In genomic region chr8:122812610-122813250, GRCm38 (mm10) we compare ENCODE assay signal across 11 mouse cellular contexts. TPM values are rescaled to one million over a fixed set of nuclear protein-coding genes. Genes with fewer than 3 reads are reported as not detected.
A peak's percentile ranks its signal among the peaks of the same experiment; 100 is the strongest.
DNase-seq lines count a peak whose midpoint lies in the region; ATAC-seq and TF ChIP-seq lines count a peak whose summit lies in the region.
"Had no signal": no experiment of that assay in that cellular context is flagged by ENCODE, and none has a peak within 500 bp of the region (broad histone marks: within the 10 kb centered on the region; RNA-seq: fewer than 3 reads in every experiment).

No protein-coding gene starts in this region.

- no peaks in the 10 kb centered on the region for H3K4me1 ChIP-seq in heart, adult 2 months (ENCODE audit: control insufficient read depth, insufficient read depth, low read length)
- H3K4me1 ChIP-seq in heart, embryonic 11.5 days (ENCODE audit: control insufficient read depth, insufficient read depth, low read length), result 0 out of 2 replicates have a peak, but pooled peaks cover 5% of the 10 kb centered on the region
- H3K4me1 ChIP-seq in liver, embryonic 14.5 days (replicated peaks; ENCODE audit: control insufficient read depth in 2 of 2, insufficient read depth in 2 of 2, low read length in 1 of 2), result no peaks in the 10 kb centered on the region
- H3K4me1 ChIP-seq: liver, embryonic 15.5 days had no signal

- ATAC-seq in heart, embryonic 11.5 days (replicated peaks; ENCODE audit: insufficient number of reproducible peaks, low FRiP score, low TSS enrichment), result no peak
- ATAC-seq in common myeloid progenitor, adult 5-6 weeks (replicated peaks; ENCODE audit: low read depth, poor library complexity, severe bottlenecking), result 0 out of 2 replicates have a peak, but pooled peaks have one; percentile 53
- ATAC-seq in liver, embryonic 14.5 days (ENCODE audit: insufficient read depth), result 0 out of 2 replicates have a peak, but pooled peaks have one; percentile 26
- no peak for ATAC-seq in frontal cortex, adult (ENCODE audit: low TSS enrichment)

- TF ChIP-seq POLR2A in heart, adult 2 months (IDR thresholded peaks at IDR 0.05; ENCODE audit: insufficient read depth, low read depth, low read length), result no peak

- WGBS in heart, adult 2 months, result 80% methylated on average over 14 of the region's 14 CpGs
- 71% methylated on average over 14 of the region's 14 CpGs for WGBS in heart, embryonic 11.5 days (ENCODE audit: insufficient replicate concordance)
- WGBS in liver, embryonic 14.5 days (ENCODE audit: insufficient replicate concordance), result 78% methylated on average over 14 of the region's 14 CpGs

- H3K9ac ChIP-seq in heart, adult 2 months (ENCODE audit: low read depth, low read length), result no peak overlapping the region
- H3K9ac ChIP-seq in heart, embryonic 11.5 days (ENCODE audit: low read depth, low read length), result no peak overlapping the region
- no peak overlapping the region for H3K9ac ChIP-seq in liver, embryonic 14.5 days (replicated peaks)
- H3K9ac ChIP-seq: liver, embryonic 15.5 days had no signal

- H3K27me3 ChIP-seq in heart, adult 2 months (ENCODE audit: control insufficient read depth, insufficient read depth, low read length), result no peaks in the 10 kb centered on the region
- H3K27me3 ChIP-seq in heart, embryonic 11.5 days (ENCODE audit: control insufficient read depth, insufficient read depth, low read length), result no peaks in the 10 kb centered on the region
- peaks cover 27% of the 10 kb centered on the region for H3K27me3 ChIP-seq in C2C12 (ENCODE audit: control insufficient read depth, insufficient read depth, insufficient read length)
- no peaks in the 10 kb centered on the region for H3K27me3 ChIP-seq in liver, embryonic 14.5 days (ENCODE audit: control insufficient read depth, insufficient read depth, low read length)

- no peak overlapping the region for H3K4me3 ChIP-seq in heart, adult 2 months
- no peak overlapping the region for H3K4me3 ChIP-seq in heart, embryonic 11.5 days (ENCODE audit: low read depth, low read length)
- no peak overlapping the region for H3K4me3 ChIP-seq in C2C12 (ENCODE audit: insufficient read depth, poor library complexity, severe bottlenecking)
- H3K4me3 ChIP-seq in liver, embryonic 14.5 days (ENCODE audit: insufficient read depth in 1 of 2, low read depth in 2 of 2, low read length in 2 of 2), result no peak overlapping the region
- H3K4me3 ChIP-seq: liver, embryonic 15.5 days had no signal

- TF ChIP-seq EP300 in heart, adult 2 months (IDR thresholded peaks at IDR 0.05; ENCODE audit: insufficient read depth, low read depth, low read length), result no peak
- no peak for TF ChIP-seq EP300 in liver, embryonic 14.5 days (IDR thresholded peaks at IDR 0.05; ENCODE audit: low read depth)

- no peak for DNase-seq in heart, adult 2 months
- DNase-seq in liver, embryonic 14.5 days (ENCODE audit: low read depth in 3 of 3, low spot score in 3 of 3), result no peak
- no peak for DNase-seq in ovary, adult 18-20 months (ENCODE audit: low spot score)
- DNase-seq in spleen, postnatal 36 days (ENCODE audit: low spot score in 2 of 2), result no peak
- DNase-seq: gastrocnemius, postnatal 10 days; kidney, postnatal 14 days had no signal

- H3K79me3 ChIP-seq in C2C12 (ENCODE audit: low read depth), result no peaks in the 10 kb centered on the region

- no peak overlapping the region for H3ac ChIP-seq in C2C12 (ENCODE audit: control insufficient read depth, insufficient read length, low read depth)

- intact Hi-C loops in heart, adult 2 months (cut with DNase I), result loop anchor here (5.0 kb wide), 2 partner anchors 135 to 195 kb away; no protein-coding TSS in a partner anchor

- H3K4me2 ChIP-seq in heart, embryonic 11.5 days, result no peak overlapping the region
- H3K4me2 ChIP-seq in liver, embryonic 14.5 days (ENCODE audit: low read depth), result no peak overlapping the region
- H3K4me2 ChIP-seq: liver, embryonic 15.5 days had no signal

- H3K27ac ChIP-seq in heart, adult 2 months, result no peak overlapping the region
- H3K27ac ChIP-seq in heart, embryonic 11.5 days (ENCODE audit: low read depth, low read length), result no peak overlapping the region
- H3K27ac ChIP-seq in liver, embryonic 14.5 days, result no peak overlapping the region
- H3K27ac ChIP-seq: liver, embryonic 15.5 days had no signal

- no peaks in the 10 kb centered on the region for H3K9me3 ChIP-seq in heart, embryonic 11.5 days (replicated peaks; ENCODE audit: control insufficient read depth, low read length)
- no peaks in the 10 kb centered on the region for H3K9me3 ChIP-seq in liver, embryonic 14.5 days (ENCODE audit: control insufficient read depth, low read length)
- H3K9me3 ChIP-seq: liver, embryonic 15.5 days had no signal

- TF ChIP-seq CTCF in heart, adult 2 months (IDR thresholded peaks at IDR 0.05), result peak; percentile 63
- peak; percentile 73 for TF ChIP-seq CTCF in C2C12 (IDR thresholded peaks at IDR 0.05; ENCODE audit: control insufficient read depth, insufficient read depth, insufficient read length)
- peak; percentile 74 for TF ChIP-seq CTCF in liver, embryonic 14.5 days (IDR thresholded peaks at IDR 0.05; ENCODE audit: low read depth)

- H3K79me2 ChIP-seq in heart, adult 2 months (replicated peaks; ENCODE audit: control insufficient read depth, insufficient read depth, low read length), result no peaks in the 10 kb centered on the region
- H3K79me2 ChIP-seq in C2C12 (ENCODE audit: control insufficient read depth, insufficient read depth), result no peaks in the 10 kb centered on the region

- H3K36me3 ChIP-seq in heart, adult 2 months (ENCODE audit: control insufficient read depth, insufficient read depth, low read length), result no peaks in the 10 kb centered on the region
- no peaks in the 10 kb centered on the region for H3K36me3 ChIP-seq in heart, embryonic 11.5 days (ENCODE audit: control insufficient read depth, insufficient read depth, low read length)
- H3K36me3 ChIP-seq in C2C12 (ENCODE audit: control insufficient read depth, insufficient read depth), result no peaks in the 10 kb centered on the region
- H3K36me3 ChIP-seq in liver, embryonic 14.5 days (replicated peaks; ENCODE audit: control insufficient read depth, insufficient read depth, low read depth), result no peaks in the 10 kb centered on the region
- H3K36me3 ChIP-seq: liver, embryonic 15.5 days had no signal

TF ChIP-seq in C2C12, 6 proteins besides CTCF, POLR2A, EP300 and RAD21:
- TF ChIP-seq USF1 (IDR thresholded peaks at IDR 0.05; ENCODE audit: low read depth) (no peak), MAX (IDR thresholded peaks at IDR 0.05) (no peak), MYOG (IDR thresholded peaks at IDR 0.05; ENCODE audit: control insufficient read depth, extremely low read depth, insufficient read length) (no peak), CEBPB (IDR thresholded peaks at IDR 0.05; ENCODE audit: low read depth) (no peak), FOSL1 (IDR thresholded peaks at IDR 0.05; ENCODE audit: insufficient read depth, low read length, poor library complexity, severe bottlenecking) (no peak)

RNA-seq across cellular contexts. Expression of gene Cdh15, which starts 35.0 kb away (rescaled TPM):
- total RNA-seq in heart, adult 2 months (2021), result not detected
- polyA plus RNA-seq in heart, adult 2 months (2012; rRNA removed), result not detected in 2 replicates
- polyA plus RNA-seq in heart, embryonic 11.5 days (2014; fragmentation: Nextera tagmentation; extraction: Ambion mirVana), result 0.42 and 0.67 TPM in 2 replicates
- polyA plus RNA-seq in C2C12 (2012; fragmentation: generic; extraction: Trizol), result 108 TPM
- not detected in 2 replicates for total RNA-seq in common myeloid progenitor, adult 5-6 weeks (2017)
- not detected in 2 replicates for polyA plus RNA-seq in liver, embryonic 14.5 days (2012; rRNA removed)
- polyA plus RNA-seq in liver, embryonic 14.5 days (2014; fragmentation: Nextera tagmentation; extraction: Ambion mirVana), result not detected in 2 replicates

RNA-seq across cellular contexts. Expression of gene Acsf3, which starts 37.4 kb away (rescaled TPM):
- 10 to 100 TPM; 25.1 to 29.6 TPM for total RNA-seq in heart, adult 2 months (2021)
- 25.6 and 33.6 TPM in 2 replicates for polyA plus RNA-seq in heart, adult 2 months (2012; rRNA removed)
- polyA plus RNA-seq in heart, embryonic 11.5 days (2014; fragmentation: Nextera tagmentation; extraction: Ambion mirVana), result 15.4 and 17.5 TPM in 2 replicates
- polyA plus RNA-seq in C2C12 (2012; fragmentation: generic; extraction: Trizol), result 6.1 TPM
- total RNA-seq in common myeloid progenitor, adult 5-6 weeks (2017), result 7.3 and 7.9 TPM in 2 replicates
- 4.9 and 5.4 TPM in 2 replicates for polyA plus RNA-seq in liver, embryonic 14.5 days (2012; rRNA removed)
- polyA plus RNA-seq in liver, embryonic 14.5 days (2014; fragmentation: Nextera tagmentation; extraction: Ambion mirVana), result 5.7 and 6.6 TPM in 2 replicates

Comparison
In these comparisons a context has a peak if more than half of its experiments do, and no peak if none do; other contexts are left out.
1. ATAC-seq: peak in common myeloid progenitor, adult 5-6 weeks (single experiment) and liver, embryonic 14.5 days (single experiment); none in heart, embryonic 11.5 days (single experiment) and frontal cortex, adult (single experiment).
2. RNA of gene Cdh15, which starts 35.0 kb away (polyA plus RNA-seq): 108 TPM in C2C12 (single experiment); 0.42 to 0.67 TPM in heart, embryonic 11.5 days, not detected in liver, embryonic 14.5 days and not detected in heart, adult 2 months; every median in the first group is over 10 times any median in the second.
3. Peak in every context shown above with its lines, with median percentiles within 50 percentile points of each other: CTCF ChIP-seq.